Mouse (Mus musculus) olfactory bulb, adult 2 months (tissue): Measurements from ENCODE around the gene Ulk3.

ENCODE experiments used
- CTCF ChIP-seq: fragments of 200-500 bp; IDR thresholded peaks from 2 replicates; pipeline ENCODE4 v1.5.1; 2012; ENCODE audit warnings: low read depth, mild to moderate bottlenecking, low read length, moderate library complexity; ENCODE audit not compliant: insufficient read depth
- POLR2A ChIP-seq: fragments of 200-500 bp; IDR thresholded peaks from 2 replicates; pipeline ENCODE4 v1.6.1; 2012; ENCODE audit warnings: mild to moderate bottlenecking, low read depth, low read length, moderate library complexity; ENCODE audit not compliant: insufficient read depth

- TF ChIP-seq POLR2A = no peak
- TF ChIP-seq CTCF = no peak
Measured at GRCm38 (mm10) chr9:57638651-57639459, 49.6 kb downstream of the Ulk3 start.
